Mouse (Mus musculus): Measurements from ENCODE around the gene Tcf15. TPM values are rescaled to one million over a fixed set of nuclear protein-coding genes. Genes with fewer than 3 reads are reported as not detected.
A peak's percentile ranks its signal among the peaks of the same experiment; 100 is the strongest.

Tcf15 gene
- polyA plus RNA-seq, 1 experiment from 2014 or later, result 10.0 TPM

- 2% methylated on average over 11 of the region's 11 CpGs for WGBS
- Histone ChIP-seq H3K4me2 (replicated peaks; ENCODE audit: low read depth, low read length) (peak overlapping the region; percentile 82), H3K36me3 (ENCODE audit: insufficient read depth, low read length) (no peaks in the 10 kb centered on the region), H3K27ac (ENCODE audit: low read length) (peak overlapping the region; percentile 32), H3K4me3 (ENCODE audit: low read length) (peak overlapping the region; percentile 55), H3K4me1 (ENCODE audit: insufficient read depth, low read length) (peaks cover 33% of the 10 kb centered on the region), H3K9me3 (ENCODE audit: low read length) (no peaks in the 10 kb centered on the region), H3K9ac (replicated peaks; ENCODE audit: low read length) (no peak overlapping the region), H3K27me3 (ENCODE audit: insufficient read depth, low read length) (peaks cover 33% of the 10 kb centered on the region)
- ATAC-seq (ENCODE audit: low FRiP score, low TSS enrichment), result no peak
Observed at GRCm38 (mm10) chr2:152142571-152142970, 790 bp upstream of the Tcf15 start.

GRCm38 (mm10) chr2:152144158-152144450 is 743 bp downstream of the Tcf15 start:
- Histone ChIP-seq H3K4me2 (replicated peaks; ENCODE audit: low read depth, low read length) (peak overlapping the region; percentile 82), H3K36me3 (ENCODE audit: insufficient read depth, low read length) (no peaks in the 10 kb centered on the region), H3K4me3 (ENCODE audit: low read length) (peak overlapping the region; percentile 55), H3K4me1 (ENCODE audit: insufficient read depth, low read length) (peaks cover 33% of the 10 kb centered on the region), H3K9me3 (ENCODE audit: low read length) (no peaks in the 10 kb centered on the region), H3K9ac (replicated peaks; ENCODE audit: low read length) (peak overlapping the region; percentile 63), H3K27me3 (ENCODE audit: insufficient read depth, low read length) (peaks cover 33% of the 10 kb centered on the region), H3K27ac (ENCODE audit: low read length) (no peak overlapping the region)
- WGBS, result 18% methylated on average over 9 of the region's 9 CpGs
- no peak for ATAC-seq (ENCODE audit: low FRiP score, low TSS enrichment)

- H3K4me2 ChIP-seq (replicated peaks; ENCODE audit: low read depth, low read length), result peak overlapping the region; percentile 82
- WGBS, result 66% methylated on average over 5 of the region's 5 CpGs
- H3K27me3 ChIP-seq (ENCODE audit: insufficient read depth, low read length), result peaks cover 33% of the 10 kb centered on the region
- no peaks in the 10 kb centered on the region for H3K36me3 ChIP-seq (ENCODE audit: insufficient read depth, low read length)
- H3K4me3 ChIP-seq (ENCODE audit: low read length), result peak overlapping the region; percentile 55
- H3K27ac ChIP-seq (ENCODE audit: low read length), result no peak overlapping the region
- no peak overlapping the region for H3K9ac ChIP-seq (replicated peaks; ENCODE audit: low read length)
- ATAC-seq (ENCODE audit: low FRiP score, low TSS enrichment), result no peak
- peaks cover 33% of the 10 kb centered on the region for H3K4me1 ChIP-seq (ENCODE audit: insufficient read depth, low read length)
- no peaks in the 10 kb centered on the region for H3K9me3 ChIP-seq (ENCODE audit: low read length)
Observed at GRCm38 (mm10) chr2:152144501-152144900, 1.1 kb downstream of the Tcf15 start.

GRCm38 (mm10) chr2:152145711-152146110 is 2.4 kb downstream of the Tcf15 start:
- Histone ChIP-seq H3K9me3 (ENCODE audit: low read length) (no peaks in the 10 kb centered on the region), H3K4me3 (ENCODE audit: low read length) (no peak overlapping the region), H3K9ac (replicated peaks; ENCODE audit: low read length) (no peak overlapping the region), H3K27ac (ENCODE audit: low read length) (no peak overlapping the region), H3K4me1 (ENCODE audit: insufficient read depth, low read length) (peaks cover 33% of the 10 kb centered on the region), H3K27me3 (ENCODE audit: insufficient read depth, low read length) (peaks cover 33% of the 10 kb centered on the region), H3K36me3 (ENCODE audit: insufficient read depth, low read length) (no peaks in the 10 kb centered on the region), H3K4me2 (replicated peaks; ENCODE audit: low read depth, low read length) (no peak overlapping the region; the same call in 1 of the 2 replicates)
- ATAC-seq (ENCODE audit: low FRiP score, low TSS enrichment), result no peak
- WGBS, result 65% methylated on average over 2 of the region's 2 CpGs

DNA sequence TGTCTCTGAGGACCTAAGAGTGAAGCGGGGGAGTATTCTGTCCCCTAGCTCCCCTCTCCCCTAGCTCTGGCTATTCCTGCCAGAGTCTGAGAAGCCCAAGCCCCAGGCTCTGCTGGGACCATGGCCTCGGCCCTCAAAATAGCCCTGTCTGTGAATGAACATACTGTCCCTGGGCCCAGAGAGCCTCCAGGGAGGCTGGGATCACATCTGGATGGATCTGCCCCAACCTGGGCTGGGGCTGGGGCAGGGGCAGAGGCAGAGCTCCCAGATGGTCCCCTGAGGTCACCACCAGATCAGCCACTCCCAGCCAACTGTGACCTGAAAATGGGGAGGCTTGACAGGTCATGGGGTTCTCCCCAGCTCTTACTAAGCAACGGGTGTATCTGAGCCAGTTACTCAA is 3.7 kb downstream of the Tcf15 start:
- Histone ChIP-seq H3K36me3 (ENCODE audit: insufficient read depth, low read length) (no peaks in the 10 kb centered on the region), H3K9ac (replicated peaks; ENCODE audit: low read length) (no peak overlapping the region), H3K27me3 (ENCODE audit: insufficient read depth, low read length) (peaks cover 33% of the 10 kb centered on the region), H3K4me2 (replicated peaks; ENCODE audit: low read depth, low read length) (no peak overlapping the region), H3K4me3 (ENCODE audit: low read length) (no peak overlapping the region), H3K27ac (ENCODE audit: low read length) (no peak overlapping the region), H3K4me1 (ENCODE audit: insufficient read depth, low read length) (peaks cover 21% of the 10 kb centered on the region), H3K9me3 (ENCODE audit: low read length) (no peaks in the 10 kb centered on the region)
- 60% methylated on average over 3 of the region's 3 CpGs for WGBS
- ATAC-seq (ENCODE audit: low FRiP score, low TSS enrichment), result no peak

- H3K9me3 ChIP-seq (ENCODE audit: low read length), result no peaks in the 10 kb centered on the region
- no peak overlapping the region for H3K4me3 ChIP-seq (ENCODE audit: low read length)
- no peak overlapping the region for H3K4me2 ChIP-seq (replicated peaks; ENCODE audit: low read depth, low read length)
- WGBS, result 85% methylated on average over 9 of the region's 9 CpGs
- H3K36me3 ChIP-seq (ENCODE audit: insufficient read depth, low read length), result no peaks in the 10 kb centered on the region
- H3K27ac ChIP-seq (ENCODE audit: low read length), result no peak overlapping the region
- H3K27me3 ChIP-seq (ENCODE audit: insufficient read depth, low read length), result peaks cover 21% of the 10 kb centered on the region
- peaks cover 6% of the 10 kb centered on the region for H3K4me1 ChIP-seq (ENCODE audit: insufficient read depth, low read length)
- ATAC-seq (ENCODE audit: low FRiP score, low TSS enrichment), result no peak
- no peak overlapping the region for H3K9ac ChIP-seq (replicated peaks; ENCODE audit: low read length)
Observed at GRCm38 (mm10) chr2:152148675-152149074, 5.3 kb downstream of the Tcf15 start.

- H3K4me1 ChIP-seq (ENCODE audit: insufficient read depth, low read length), result no peaks in the 10 kb centered on the region
- no peaks in the 10 kb centered on the region for H3K36me3 ChIP-seq (ENCODE audit: insufficient read depth, low read length)
- no peak for ATAC-seq (ENCODE audit: low FRiP score, low TSS enrichment)
- no peak overlapping the region for H3K4me2 ChIP-seq (replicated peaks; ENCODE audit: low read depth, low read length)
- no peak overlapping the region for H3K9ac ChIP-seq (replicated peaks; ENCODE audit: low read length)
- H3K9me3 ChIP-seq (ENCODE audit: low read length), result no peaks in the 10 kb centered on the region
- no peak overlapping the region for H3K27ac ChIP-seq (ENCODE audit: low read length)
- no peak overlapping the region for H3K4me3 ChIP-seq (ENCODE audit: low read length)
- WGBS, result 37% methylated on average over 4 of the region's 4 CpGs
- peaks cover 9% of the 10 kb centered on the region for H3K27me3 ChIP-seq (ENCODE audit: insufficient read depth, low read length)
Observed at GRCm38 (mm10) chr2:152149891-152150290, 6.5 kb downstream of the Tcf15 start.

DNA sequence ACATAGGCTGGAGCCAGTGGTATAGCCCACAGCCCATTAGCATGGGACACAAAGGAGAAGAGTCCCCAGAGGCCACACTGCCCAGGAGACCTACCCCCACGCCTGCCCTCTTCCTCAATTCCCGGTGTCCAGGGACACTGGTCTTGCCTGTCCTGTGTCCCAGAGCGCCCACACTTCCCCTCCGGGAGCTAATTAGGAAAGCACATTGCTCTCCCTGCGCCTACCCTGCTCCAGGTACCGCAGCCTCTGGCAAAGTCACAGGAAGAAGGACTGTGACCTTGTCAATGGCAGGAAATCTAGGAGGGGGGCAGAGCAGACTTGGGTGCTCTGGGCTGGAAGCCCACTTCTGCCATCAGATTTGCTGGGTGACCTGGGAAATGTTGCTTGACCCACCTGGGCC is 7.0 kb downstream of the Tcf15 start:
- peak; percentile 31; the same call in 1 of the 2 replicates for ATAC-seq (ENCODE audit: low FRiP score, low TSS enrichment)
- H3K27ac ChIP-seq (ENCODE audit: low read length), result no peak overlapping the region
- H3K4me2 ChIP-seq (replicated peaks; ENCODE audit: low read depth, low read length), result no peak overlapping the region
- H3K4me1 ChIP-seq (ENCODE audit: insufficient read depth, low read length), result peaks cover 4% of the 10 kb centered on the region; the same call in 1 of the 2 replicates
- no peak overlapping the region for H3K9ac ChIP-seq (replicated peaks; ENCODE audit: low read length)
- 59% methylated on average over 6 of the region's 6 CpGs for WGBS
- H3K36me3 ChIP-seq (ENCODE audit: insufficient read depth, low read length), result no peaks in the 10 kb centered on the region
- no peak overlapping the region for H3K4me3 ChIP-seq (ENCODE audit: low read length)
- no peaks in the 10 kb centered on the region for H3K9me3 ChIP-seq (ENCODE audit: low read length)
- H3K27me3 ChIP-seq (ENCODE audit: insufficient read depth, low read length), result peaks cover 4% of the 10 kb centered on the region; the same call in 1 of the 2 replicates

GRCm38 (mm10) chr2:152153361-152153760 is 10.0 kb downstream of the Tcf15 start:
- H3K36me3 ChIP-seq (ENCODE audit: insufficient read depth, low read length), result no peaks in the 10 kb centered on the region
- ATAC-seq (ENCODE audit: low FRiP score, low TSS enrichment), result 0 out of 2 replicates have a peak, but pooled peaks have one; percentile 27
- 12% methylated on average over 3 of the region's 3 CpGs for WGBS
- H3K4me2 ChIP-seq (replicated peaks; ENCODE audit: low read depth, low read length), result no peak overlapping the region
- H3K9me3 ChIP-seq (ENCODE audit: low read length), result no peaks in the 10 kb centered on the region
- no peak overlapping the region for H3K9ac ChIP-seq (replicated peaks; ENCODE audit: low read length)
- H3K4me3 ChIP-seq (ENCODE audit: low read length), result no peak overlapping the region
- H3K27ac ChIP-seq (ENCODE audit: low read length), result no peak overlapping the region
- H3K4me1 ChIP-seq (ENCODE audit: insufficient read depth, low read length), result peaks cover 6% of the 10 kb centered on the region; the same call in 1 of the 2 replicates
- H3K27me3 ChIP-seq (ENCODE audit: insufficient read depth, low read length), result no peaks in the 10 kb centered on the region

DNA sequence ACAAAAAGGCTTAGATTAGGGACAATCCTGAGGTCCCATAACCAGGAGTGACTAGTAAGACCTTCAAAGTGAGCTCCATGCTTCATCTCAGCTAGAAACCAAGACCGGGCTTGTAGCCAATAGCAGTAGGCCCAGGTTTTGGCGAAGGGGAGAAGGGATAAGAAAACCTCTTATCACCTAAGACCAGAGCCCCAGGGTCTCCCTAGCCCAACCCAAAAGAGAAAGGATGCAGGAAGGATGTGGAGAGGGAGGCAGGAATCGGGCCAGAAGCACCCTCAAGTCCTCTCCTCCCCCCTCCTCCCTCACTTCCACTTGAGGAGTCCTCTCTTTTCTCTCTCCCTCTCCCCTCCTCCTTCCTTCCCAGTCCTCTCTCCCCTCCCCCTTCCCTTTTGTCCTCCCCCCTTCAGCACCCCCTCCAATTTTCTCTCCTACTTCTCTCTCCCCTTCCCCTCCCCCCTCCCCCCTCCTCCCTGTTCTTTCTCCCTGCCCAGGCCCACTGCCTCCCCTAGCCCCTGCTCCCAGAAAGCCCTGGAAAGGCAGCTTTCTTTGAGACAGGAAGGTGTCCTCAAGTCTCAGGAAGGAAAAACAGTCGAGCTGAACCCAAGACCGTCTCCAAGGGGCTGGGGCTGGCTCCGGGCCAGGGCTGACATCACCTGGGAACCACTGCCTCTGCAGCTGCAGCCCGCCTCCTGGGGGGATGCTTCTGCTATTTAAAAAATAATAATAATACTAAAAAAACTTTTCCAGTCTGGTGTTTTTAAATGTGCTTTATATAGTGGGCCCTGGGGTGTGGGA is 12.2 kb downstream of the Tcf15 start:
- peak; percentile 77 for ATAC-seq (ENCODE audit: low FRiP score, low TSS enrichment)
- peak overlapping the region; percentile 58 for H3K27ac ChIP-seq (ENCODE audit: low read length)
- H3K9me3 ChIP-seq (ENCODE audit: low read length), result no peaks in the 10 kb centered on the region
- peaks cover 6% of the 10 kb centered on the region; the same call in 1 of the 2 replicates for H3K4me1 ChIP-seq (ENCODE audit: insufficient read depth, low read length)
- no peak overlapping the region for H3K4me3 ChIP-seq (ENCODE audit: low read length)
- H3K9ac ChIP-seq (replicated peaks; ENCODE audit: low read length), result no peak overlapping the region
- H3K27me3 ChIP-seq (ENCODE audit: insufficient read depth, low read length), result no peaks in the 10 kb centered on the region
- no peaks in the 10 kb centered on the region for H3K36me3 ChIP-seq (ENCODE audit: insufficient read depth, low read length)
- WGBS, result 38% methylated on average over 7 of the region's 7 CpGs
- no peak overlapping the region for H3K4me2 ChIP-seq (replicated peaks; ENCODE audit: low read depth, low read length)
